Mouse (Mus musculus): ENCODE results near the gene Dnah3. TPM values are rescaled to one million over a fixed set of nuclear protein-coding genes. Genes with fewer than 3 reads are reported as not detected.

The Dnah3 gene
- polyA plus RNA-seq, 1 experiment from 2014 or later: 2.0 TPM

Other genes starting within 250 kb of the Dnah3 start
- gene Lyrm1, start 199.4 kb downstream of the Dnah3 start, polyA plus RNA-seq (2015; fragmentation: Nextera tagmentation; extraction: Ambion mirVana): 11.4 and 11.7 TPM in 2 replicates
- 13.3 and 14.1 TPM in 2 replicates for gene Dcun1d3, start 199.0 kb downstream of the Dnah3 start, polyA plus RNA-seq (2015; fragmentation: Nextera tagmentation; extraction: Ambion mirVana)
- gene Tmem159, start 7.1 kb upstream of the Dnah3 start, polyA plus RNA-seq (2015; fragmentation: Nextera tagmentation; extraction: Ambion mirVana): 31.2 and 32.2 TPM in 2 replicates
- 0.09 TPM in 2 replicates for gene Zp2, start 50.0 kb upstream of the Dnah3 start, polyA plus RNA-seq (2015; fragmentation: Nextera tagmentation; extraction: Ambion mirVana)
- gene Anks4b, start 78.6 kb upstream of the Dnah3 start, polyA plus RNA-seq (2015; fragmentation: Nextera tagmentation; extraction: Ambion mirVana): 0.04 TPM in 1 of 2 replicates, not detected in the other
- gene Crym, start 106.8 kb upstream of the Dnah3 start, polyA plus RNA-seq (2015; fragmentation: Nextera tagmentation; extraction: Ambion mirVana): 36.9 and 38.1 TPM in 2 replicates
- not detected in 2 replicates for gene Abca14, start 108.7 kb upstream of the Dnah3 start, polyA plus RNA-seq (2015; fragmentation: Nextera tagmentation; extraction: Ambion mirVana)
- gene Abca15, start 233.4 kb upstream of the Dnah3 start, polyA plus RNA-seq (2015; fragmentation: Nextera tagmentation; extraction: Ambion mirVana): not detected in 2 replicates